Mouse (Mus musculus) embryonic facial prominence, embryonic 14.5 days (tissue): ENCODE data around the gene Has3. TPM values are rescaled to one million over a fixed set of nuclear protein-coding genes. Genes with fewer than 3 reads are reported as not detected.

Experiments used
- ATAC-seq: fragments of 200-750 bp; cut with Nextera tagmentation; 2 replicates; pipeline ENCODE4 v1.8.0; 2017; ENCODE audit warnings: low read depth, moderate number of reproducible peaks, moderate TSS enrichment
- DNase-seq: peaks from one replicate; pipeline ENCODE4 v3.0.0-alpha.2; 2015; ENCODE audit warnings: low spot score
- H3K27ac ChIP-seq: fragments of 300-500 bp; sonication (generic); replicated peaks from 2 replicates; pipeline ENCODE4 v1.5.1; 2014; ENCODE audit warnings: low read depth, mild to moderate bottlenecking, low read length, moderate library complexity
- H3K27me3 ChIP-seq: fragments of 300-500 bp; sonication (generic); replicated peaks from 2 replicates; pipeline ENCODE4 v1.6.1; 2014; ENCODE audit warnings: low read length; ENCODE audit not compliant: control insufficient read depth, insufficient read depth
- H3K36me3 ChIP-seq: fragments of 300-500 bp; sonication (generic); 2 replicates; pipeline ENCODE4 v1.6.1; 2014; ENCODE audit warnings: low read length, mixed read lengths; ENCODE audit not compliant: control insufficient read depth, insufficient read depth
- H3K4me1 ChIP-seq: fragments of 300-500 bp; sonication (generic); 2 replicates; pipeline ENCODE4 v1.6.1; 2014; ENCODE audit warnings: antibody characterized with exemption, low read length; ENCODE audit not compliant: control insufficient read depth, insufficient read depth
- H3K4me2 ChIP-seq: fragments of 300-500 bp; sonication (generic); 2 replicates; pipeline ENCODE4 v1.6.1; 2014; ENCODE audit warnings: low read depth, mild to moderate bottlenecking, low read length, moderate library complexity, mixed read lengths
- H3K4me3 ChIP-seq: fragments of 300-500 bp; sonication (generic); 2 replicates; pipeline ENCODE4 v1.5.1; 2014; ENCODE audit warnings: low read depth, mild to moderate bottlenecking, low read length
- H3K9ac ChIP-seq: fragments of 300-500 bp; sonication (generic); 2 replicates; pipeline ENCODE4 v1.6.1; 2014; ENCODE audit warnings: low read depth, mild to moderate bottlenecking, low read length, moderate library complexity, mixed read lengths
- H3K9me3 ChIP-seq: fragments of 300-500 bp; sonication (generic); 2 replicates; pipeline ENCODE4 v1.6.1; 2016; ENCODE audit warnings: low read length; ENCODE audit not compliant: control insufficient read depth
- WGBS: fragments of 180-500 bp; shearing (Covaris S2); extraction: QIAGEN DNeasy Blood & Tissue Kit; methylation state at CpG from one replicate; pipeline ENCODE4 v1.1.7; 2014; 5-methylcytosine and 5-hydroxymethylcytosine counted together
- polyA plus RNA-seq: library from polyadenylated mRNA; unstranded; fragments of >200 nt; fragmentation: Nextera tagmentation; extraction: Ambion mirVana; gene quantifications from 2 replicates; pipeline ENCODE4 v1.2.1, GENCODE M21; 2014

Has3 gene
- polyA plus RNA-seq, 1 experiment from 2014 or later: 0.70 TPM

DNA sequence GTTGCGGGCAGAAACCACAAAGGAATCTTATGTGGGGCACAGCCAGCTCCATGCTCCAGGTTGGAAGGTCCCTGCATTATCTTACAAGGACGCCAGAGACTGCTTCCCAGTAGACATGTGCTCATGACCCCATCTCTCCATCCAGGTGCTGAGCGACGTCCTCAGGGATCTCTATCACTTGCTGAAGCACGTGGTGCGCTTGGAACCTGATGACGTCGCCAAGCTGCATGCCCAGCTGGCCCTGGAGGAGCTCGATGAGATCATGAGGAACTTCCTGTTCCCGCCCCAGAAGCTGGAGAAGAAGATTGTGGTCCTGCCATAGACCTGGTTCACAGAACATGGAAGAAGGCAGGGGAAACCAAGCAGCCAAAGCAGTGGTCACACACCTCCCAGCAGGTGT lies 20.0 kb upstream of the Has3 start:
- 82% methylated on average over 10 of the region's 10 CpGs for WGBS
- Histone ChIP-seq H3K36me3 (no peaks in the 10 kb centered on the region), H3K9me3 (no peaks in the 10 kb centered on the region), H3K4me2 (no peak overlapping the region), H3K9ac (no peak overlapping the region), H3K27ac (no peak overlapping the region), H3K4me1 (no peaks in the 10 kb centered on the region; the same call in 1 of the 2 replicates), H3K4me3 (no peak overlapping the region), H3K27me3 (no peaks in the 10 kb centered on the region)
- ATAC-seq: no peak
- no peak for DNase-seq

DNA sequence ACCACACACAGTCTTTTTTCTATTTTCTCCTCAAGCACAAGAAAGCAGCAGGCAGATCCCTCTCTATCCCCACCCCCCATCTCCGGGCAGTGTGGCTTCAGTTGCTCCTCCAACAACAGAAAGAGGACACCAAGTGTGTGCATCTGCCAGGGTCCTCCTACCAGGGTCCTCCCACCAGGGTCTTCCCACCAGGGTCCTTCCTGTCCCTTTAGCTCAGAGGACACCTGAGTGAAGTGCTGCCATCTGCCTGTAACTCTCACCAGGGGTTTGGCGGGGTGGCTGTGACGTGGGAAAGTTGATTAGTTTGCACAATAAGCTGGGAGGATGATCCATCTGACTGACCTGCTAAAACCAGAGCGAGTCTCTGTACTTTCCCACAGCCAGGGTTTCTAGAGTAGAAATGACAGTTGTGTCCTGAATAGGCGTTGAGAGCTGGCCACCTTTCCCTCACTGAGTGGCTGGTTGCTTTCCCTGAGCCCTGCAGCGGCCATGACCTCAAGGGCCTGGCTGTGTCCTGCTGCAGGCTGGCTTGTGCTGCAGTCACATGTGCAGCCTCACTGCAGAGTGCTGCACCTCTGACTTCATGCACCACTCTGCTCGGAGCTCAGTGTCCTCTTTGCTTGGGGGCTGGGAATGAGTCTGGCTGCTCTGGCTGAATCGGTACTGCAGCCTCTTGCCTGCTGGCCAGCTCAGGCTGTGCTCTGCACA lies 15.4 kb upstream of the Has3 start:
- Histone ChIP-seq H3K9me3 (no peaks in the 10 kb centered on the region), H3K4me2 (no peak overlapping the region), H3K4me3 (no peak overlapping the region), H3K27me3 (no peaks in the 10 kb centered on the region), H3K4me1 (no peaks in the 10 kb centered on the region; the same call in 1 of the 2 replicates), H3K9ac (no peak overlapping the region), H3K27ac (no peak overlapping the region), H3K36me3 (no peaks in the 10 kb centered on the region)
- 43% methylated on average over 8 of the region's 8 CpGs for WGBS
- 0 out of 2 replicates have a peak, but pooled peaks have one; percentile 12 for ATAC-seq
- DNase-seq: no peak

DNA sequence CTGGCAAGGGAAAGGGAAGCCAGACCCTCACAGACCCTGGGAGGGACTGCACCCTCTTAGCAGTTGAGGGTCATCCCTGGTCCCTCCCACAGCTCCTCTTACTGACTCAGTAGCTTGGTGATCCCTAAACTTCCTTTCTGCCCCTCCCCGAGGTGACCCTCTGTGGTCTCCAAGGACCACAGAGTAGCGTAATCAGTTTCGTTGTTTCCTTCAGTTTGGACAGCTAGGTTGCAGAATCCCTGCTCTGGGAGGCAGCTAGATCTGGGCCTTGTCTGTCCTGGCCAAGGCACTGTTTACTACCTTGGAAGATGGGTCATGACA lies 14.8 kb upstream of the Has3 start:
- Histone ChIP-seq H3K27me3 (no peaks in the 10 kb centered on the region), H3K9ac (no peak overlapping the region), H3K36me3 (no peaks in the 10 kb centered on the region), H3K4me2 (no peak overlapping the region), H3K4me3 (no peak overlapping the region), H3K4me1 (no peaks in the 10 kb centered on the region; the same call in 1 of the 2 replicates), H3K27ac (no peak overlapping the region), H3K9me3 (no peaks in the 10 kb centered on the region)
- DNase-seq (no peak), ATAC-seq (no peak)
- WGBS: 85% methylated on average over 3 of the region's 3 CpGs

DNA sequence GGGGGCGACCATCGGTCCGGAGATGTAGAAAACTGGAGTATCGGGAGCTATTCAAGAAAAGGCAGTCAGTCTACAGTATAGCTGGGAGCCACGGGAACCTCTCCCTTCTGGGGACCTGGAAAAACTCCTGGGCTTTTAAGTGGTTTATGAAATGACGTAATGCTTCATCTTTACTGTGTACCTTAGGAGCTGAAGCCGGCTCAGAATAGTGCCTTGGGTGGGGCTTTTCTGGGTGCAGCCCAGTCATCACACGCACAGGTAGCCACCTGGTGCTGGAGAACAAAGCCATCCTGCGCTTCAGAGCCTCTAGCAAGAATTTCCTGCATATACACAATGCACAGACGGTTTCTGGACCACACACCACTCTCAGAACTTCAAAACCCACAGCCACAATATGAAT lies 7.2 kb upstream of the Has3 start:
- Histone ChIP-seq H3K9ac (no peak overlapping the region), H3K27ac (no peak overlapping the region), H3K4me1 (no peaks in the 10 kb centered on the region), H3K4me2 (no peak overlapping the region), H3K36me3 (no peaks in the 10 kb centered on the region), H3K9me3 (no peaks in the 10 kb centered on the region), H3K27me3 (no peaks in the 10 kb centered on the region), H3K4me3 (no peak overlapping the region)
- DNase-seq (peak; percentile 35), ATAC-seq (no peak)
- WGBS: 79% methylated on average over 10 of the region's 10 CpGs

DNA sequence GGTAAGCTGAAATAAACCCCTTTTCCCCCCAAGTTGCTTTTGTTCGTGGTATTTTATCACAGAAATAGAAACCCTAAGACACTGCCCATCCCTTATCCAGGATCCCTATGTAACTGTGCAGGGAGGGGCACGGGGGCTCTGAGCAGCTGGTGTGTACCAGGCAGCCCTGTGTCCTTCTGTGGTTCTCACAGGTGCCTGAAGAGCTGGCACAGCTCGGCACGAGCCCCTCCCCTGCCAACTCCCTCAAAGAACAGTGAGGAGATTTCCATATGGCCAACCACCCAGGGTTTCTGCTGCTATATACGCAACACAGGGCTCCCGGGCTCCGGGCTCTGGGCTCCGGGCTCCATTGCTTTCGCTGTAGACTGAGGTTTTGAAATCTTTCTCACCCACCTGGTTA lies 4.7 kb upstream of the Has3 start:
- Histone ChIP-seq H3K9ac (no peak overlapping the region), H3K36me3 (no peaks in the 10 kb centered on the region), H3K4me1 (0 out of 2 replicates have a peak, but pooled peaks cover 9% of the 10 kb centered on the region), H3K9me3 (no peaks in the 10 kb centered on the region), H3K27me3 (peaks cover 6% of the 10 kb centered on the region; the same call in 1 of the 2 replicates), H3K4me2 (no peak overlapping the region), H3K4me3 (no peak overlapping the region), H3K27ac (no peak overlapping the region)
- ATAC-seq (no peak), DNase-seq (no peak)
- WGBS: 72% methylated on average over 9 of the region's 9 CpGs

DNA sequence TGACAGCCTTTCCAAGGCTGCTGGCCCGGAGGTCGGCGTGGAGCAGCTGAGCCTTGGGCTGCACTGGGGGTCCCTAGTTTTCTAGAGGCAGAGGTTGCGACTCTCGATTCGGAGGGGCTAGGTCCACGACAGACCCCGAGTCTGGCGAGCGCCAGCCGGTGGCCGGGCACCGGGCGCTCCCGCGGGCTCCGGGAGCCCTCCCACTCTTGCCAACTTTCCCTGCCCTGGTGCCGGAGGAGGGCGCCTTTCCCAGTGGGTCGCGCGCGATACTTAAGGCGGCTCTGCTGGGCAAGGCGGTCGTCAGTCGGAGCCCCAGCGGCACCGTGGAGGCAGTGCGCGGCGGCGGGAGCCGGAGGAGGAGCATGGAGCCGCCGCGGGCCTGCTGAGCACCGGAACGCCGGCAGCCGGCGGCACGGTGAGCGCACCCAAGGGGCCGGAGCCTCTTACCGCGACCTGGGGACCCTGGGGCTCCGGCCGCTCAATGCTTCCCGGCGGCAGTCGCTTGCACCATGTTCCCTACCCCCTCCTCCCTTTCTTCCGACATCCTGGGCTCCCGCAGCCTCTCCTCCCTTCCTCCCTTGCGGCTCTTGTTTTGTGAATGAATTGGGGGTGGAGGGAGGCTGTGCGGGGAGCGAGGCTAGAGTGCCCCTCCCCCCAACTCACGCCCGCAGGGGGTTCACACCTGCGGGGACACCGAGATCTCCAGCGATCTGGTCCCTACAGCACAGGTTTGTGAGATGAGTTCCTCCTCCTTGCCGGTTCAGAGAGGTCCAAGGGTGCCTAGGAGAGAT lies 690 bp downstream of the Has3 start:
- Histone ChIP-seq H3K36me3 (peaks cover 10% of the 10 kb centered on the region; the same call in 1 of the 2 replicates), H3K4me2 (peak overlapping the region; percentile 100), H3K27ac (0 out of 2 replicates have a peak overlapping the region, but pooled peaks have one; percentile 5), H3K4me3 (peak overlapping the region; percentile 63), H3K27me3 (peaks cover 41% of the 10 kb centered on the region), H3K9ac (peak overlapping the region; percentile 65), H3K4me1 (peaks cover 32% of the 10 kb centered on the region), H3K9me3 (no peaks in the 10 kb centered on the region)
- WGBS: 0% methylated on average over 14 of the region's 63 CpGs
- ATAC-seq (peak; percentile 66), DNase-seq (peak; percentile 54)

DNA sequence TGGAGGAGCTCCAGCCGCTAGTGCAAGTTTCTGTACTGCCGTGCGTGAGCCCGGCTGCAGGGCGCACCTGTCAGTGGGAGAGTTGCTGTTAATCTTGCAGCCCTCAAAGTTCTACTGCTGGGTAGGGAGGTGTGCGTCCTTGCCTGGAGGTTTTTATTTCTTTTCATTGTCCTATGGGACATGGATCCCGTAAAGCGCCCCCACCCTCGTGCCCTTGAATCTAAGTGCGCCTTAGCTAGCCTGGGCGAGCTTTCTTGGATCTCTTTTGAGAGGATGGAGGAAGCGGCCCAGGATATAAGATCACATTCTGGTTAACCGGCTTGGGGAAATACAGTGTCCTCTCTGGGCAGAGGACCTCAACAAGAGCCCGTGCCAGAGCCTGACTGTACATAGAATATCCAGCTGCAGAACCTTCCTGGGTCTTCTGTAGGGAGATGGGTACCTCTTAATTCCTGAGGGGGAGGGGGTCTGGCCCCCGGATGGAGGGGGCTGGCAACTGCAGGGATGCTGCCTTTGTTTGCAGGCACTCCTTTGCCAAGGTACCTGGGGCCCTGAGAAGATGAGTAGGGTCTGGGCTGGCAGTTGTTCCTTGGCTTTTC lies 1.4 kb downstream of the Has3 start:
- ATAC-seq (0 out of 2 replicates have a peak, but pooled peaks have one; percentile 7), DNase-seq (peak; percentile 17)
- peak overlapping the region; percentile 63 for H3K4me3 ChIP-seq
- peaks cover 11% of the 10 kb centered on the region; the same call in 1 of the 2 replicates for H3K36me3 ChIP-seq
- H3K4me2 ChIP-seq: peak overlapping the region; percentile 100
- H3K27me3 ChIP-seq: peaks cover 41% of the 10 kb centered on the region
- peaks cover 32% of the 10 kb centered on the region for H3K4me1 ChIP-seq
- H3K9ac ChIP-seq: peak overlapping the region; percentile 65
- 1% methylated on average over 15 of the region's 15 CpGs for WGBS
- 0 out of 2 replicates have a peak overlapping the region, but pooled peaks have one; percentile 5 for H3K27ac ChIP-seq
- no peaks in the 10 kb centered on the region for H3K9me3 ChIP-seq

DNA sequence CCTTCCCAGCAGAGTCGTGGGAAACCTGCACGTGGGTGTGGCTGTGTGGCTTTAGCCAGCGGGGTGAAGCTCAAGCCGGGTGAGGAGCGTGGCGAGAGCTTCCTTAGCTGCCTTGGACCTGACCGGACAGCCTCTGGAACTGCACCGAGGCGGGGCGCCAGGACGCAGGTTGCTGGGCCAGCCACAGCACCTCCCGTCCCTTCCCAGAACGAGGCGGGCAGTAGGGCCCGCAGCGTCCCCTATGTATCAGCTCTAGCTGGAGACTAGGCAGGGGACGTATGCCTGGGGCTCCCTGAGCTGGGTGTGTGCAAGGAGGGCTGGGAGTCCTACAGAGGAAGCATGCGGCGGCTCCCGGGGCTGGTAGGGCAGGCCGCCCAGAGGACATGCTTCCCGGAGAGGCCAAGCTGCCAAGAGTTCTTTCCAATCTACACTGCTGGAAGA lies 1.9 kb downstream of the Has3 start:
- H3K9ac ChIP-seq: peak overlapping the region; percentile 38
- peak; percentile 61 for DNase-seq
- 0% methylated on average over 21 of the region's 22 CpGs for WGBS
- H3K27me3 ChIP-seq: peaks cover 41% of the 10 kb centered on the region
- no peaks in the 10 kb centered on the region for H3K9me3 ChIP-seq
- H3K4me2 ChIP-seq: peak overlapping the region; percentile 100
- H3K36me3 ChIP-seq: peaks cover 15% of the 10 kb centered on the region; the same call in 1 of the 2 replicates
- H3K4me1 ChIP-seq: peaks cover 32% of the 10 kb centered on the region
- ATAC-seq: peak; percentile 80
- no peak overlapping the region for H3K27ac ChIP-seq
- H3K4me3 ChIP-seq: peak overlapping the region; percentile 63
